Mouse (Mus musculus) kidney, embryonic 15.5 days (tissue): ENCODE results near the gene Paqr7. TPM values are rescaled to one million over a fixed set of nuclear protein-coding genes. Genes with fewer than 3 reads are reported as not detected.
"Not testable (repeated sequence)": the region's sequence is repeated elsewhere in the genome, so short reads cannot be mapped to it uniquely, and the experiment has no call there.

ENCODE experiments used
- ATAC-seq: fragments of 200-750 bp; cut with Nextera tagmentation; replicated peaks from 2 replicates; pipeline ENCODE4 v1.8.0; 2017; ENCODE audit warnings: moderate TSS enrichment; ENCODE audit not compliant: low FRiP score
- H3K27ac ChIP-seq: fragments of 300-500 bp; sonication (generic); 2 replicates; pipeline ENCODE4 v1.5.1; 2015; ENCODE audit warnings: mild to moderate bottlenecking, inconsistent platforms
- H3K27me3 ChIP-seq: fragments of 300-500 bp; sonication (generic); 2 replicates; pipeline ENCODE4 v1.6.1; 2015; ENCODE audit warnings: inconsistent platforms
- H3K36me3 ChIP-seq: fragments of 300-500 bp; sonication (generic); 2 replicates; pipeline ENCODE4 v1.6.1; 2015; ENCODE audit warnings: inconsistent platforms
- H3K4me1 ChIP-seq: fragments of 300-500 bp; sonication (generic); 2 replicates; pipeline ENCODE4 v1.6.1; 2015; ENCODE audit warnings: inconsistent platforms
- H3K4me2 ChIP-seq: fragments of 300-500 bp; sonication (generic); 2 replicates; pipeline ENCODE4 v1.6.1; 2015; ENCODE audit warnings: moderate library complexity, mild to moderate bottlenecking, inconsistent platforms
- H3K4me3 ChIP-seq: fragments of 300-500 bp; sonication (generic); replicated peaks from 2 replicates; pipeline ENCODE4 v1.5.1; 2015; ENCODE audit warnings: mild to moderate bottlenecking, inconsistent platforms
- H3K9ac ChIP-seq: fragments of 300-500 bp; sonication (generic); 2 replicates; pipeline ENCODE4 v1.6.1; 2015; ENCODE audit warnings: mild to moderate bottlenecking, inconsistent platforms
- H3K9me3 ChIP-seq: fragments of 300-500 bp; sonication (generic); replicated peaks from 2 replicates; pipeline ENCODE4 v1.6.1; 2016; ENCODE audit warnings: inconsistent platforms
- WGBS: fragments of 180-500 bp; shearing (Covaris S2); methylation state at CpG from one replicate; pipeline ENCODE4 v1.1.7; 2015; ENCODE audit warnings: mixed read lengths; 5-methylcytosine and 5-hydroxymethylcytosine counted together
- polyA plus RNA-seq: library from polyadenylated mRNA; unstranded; fragments of >200 nt; fragmentation: Nextera tagmentation; extraction: Ambion mirVana; gene quantifications from 2 replicates; pipeline ENCODE4 v1.2.1, GENCODE M21; 2015

Paqr7 gene
- polyA plus RNA-seq, 1 experiment from 2014 or later = 3.5 TPM

GRCm38 (mm10) chr4:134494161-134494560 lies 2.3 kb upstream of the Paqr7 start:
- not testable (repeated sequence) for H3K9ac ChIP-seq, H3K4me2 ChIP-seq, H3K27ac ChIP-seq, H3K4me3 ChIP-seq, H3K27me3 ChIP-seq, H3K36me3 ChIP-seq, ATAC-seq, H3K9me3 ChIP-seq
- peaks cover 33% of the 10 kb centered on the region for H3K4me1 ChIP-seq
- WGBS = 89% methylated on average over 6 of the region's 6 CpGs

GRCm38 (mm10) chr4:134494780-134495545 lies 1.5 kb upstream of the Paqr7 start:
- Histone ChIP-seq H3K27ac (peak overlapping the region; percentile 34; the same call in 1 of the 2 replicates), H3K27me3 (no peaks in the 10 kb centered on the region), H3K4me2 (no peak overlapping the region), H3K36me3 (no peaks in the 10 kb centered on the region), H3K4me1 (peaks cover 33% of the 10 kb centered on the region), H3K9ac (no peak overlapping the region), H3K4me3 (no peak overlapping the region), H3K9me3 (no peaks in the 10 kb centered on the region)
- ATAC-seq = no peak
- 58% methylated on average over 16 of the region's 16 CpGs for WGBS

- Histone ChIP-seq H3K9ac (no peak overlapping the region), H3K36me3 (no peaks in the 10 kb centered on the region), H3K4me2 (no peak overlapping the region), H3K9me3 (no peaks in the 10 kb centered on the region), H3K4me1 (peaks cover 33% of the 10 kb centered on the region), H3K27me3 (no peaks in the 10 kb centered on the region), H3K4me3 (no peak overlapping the region), H3K27ac (0 out of 2 replicates have a peak overlapping the region, but pooled peaks have one; percentile 34)
- no peak for ATAC-seq
- WGBS = 63% methylated on average over 5 of the region's 5 CpGs
These were observed 962 bp upstream of the Paqr7 start for GRCm38 (mm10) chr4:134495546-134495923.

- Histone ChIP-seq H3K27ac (peak overlapping the region; percentile 66; the same call in 1 of the 2 replicates), H3K4me2 (peak overlapping the region; percentile 99), H3K9ac (peak overlapping the region; percentile 66), H3K4me1 (peaks cover 33% of the 10 kb centered on the region), H3K4me3 (peak overlapping the region; percentile 57), H3K36me3 (no peaks in the 10 kb centered on the region), H3K27me3 (no peaks in the 10 kb centered on the region), H3K9me3 (no peaks in the 10 kb centered on the region)
- ATAC-seq = no peak
- 13% methylated on average over 6 of the region's 6 CpGs for WGBS
These were observed 726 bp downstream of the Paqr7 start for GRCm38 (mm10) chr4:134497223-134497622.

- H3K36me3 ChIP-seq = no peaks in the 10 kb centered on the region
- H3K4me1 ChIP-seq = peaks cover 33% of the 10 kb centered on the region
- H3K9me3 ChIP-seq = no peaks in the 10 kb centered on the region
- WGBS = 77% methylated on average over 12 of the region's 12 CpGs
- H3K9ac ChIP-seq = no peak overlapping the region
- H3K27me3 ChIP-seq = no peaks in the 10 kb centered on the region
- no peak overlapping the region for H3K4me3 ChIP-seq
- ATAC-seq = no peak
- H3K27ac ChIP-seq = no peak overlapping the region
- H3K4me2 ChIP-seq = 0 out of 2 replicates have a peak overlapping the region, but pooled peaks have one; percentile 99
These were observed 1.7 kb downstream of the Paqr7 start for GRCm38 (mm10) chr4:134497986-134498731.

- WGBS = 86% methylated on average over 6 of the region's 6 CpGs
- H3K27me3 ChIP-seq, H3K27ac ChIP-seq, H3K9ac ChIP-seq, H3K36me3 ChIP-seq, H3K9me3 ChIP-seq, ATAC-seq, H3K4me3 ChIP-seq, H3K4me2 ChIP-seq: not testable (repeated sequence)
- peaks cover 33% of the 10 kb centered on the region for H3K4me1 ChIP-seq
These were observed 2.5 kb downstream of the Paqr7 start for GRCm38 (mm10) chr4:134498983-134499382.

GRCm38 (mm10) chr4:134501095-134501494 lies 4.6 kb downstream of the Paqr7 start:
- Histone ChIP-seq H3K4me2 (no peak overlapping the region), H3K27me3 (no peaks in the 10 kb centered on the region), H3K4me3 (no peak overlapping the region), H3K4me1 (peaks cover 18% of the 10 kb centered on the region), H3K9me3 (no peaks in the 10 kb centered on the region), H3K27ac (no peak overlapping the region), H3K36me3 (no peaks in the 10 kb centered on the region), H3K9ac (no peak overlapping the region)
- ATAC-seq = no peak
- 96% methylated on average over 6 of the region's 6 CpGs for WGBS

- Histone ChIP-seq H3K4me3 (no peak overlapping the region), H3K36me3 (no peaks in the 10 kb centered on the region), H3K27me3 (no peaks in the 10 kb centered on the region), H3K4me2 (no peak overlapping the region), H3K27ac (no peak overlapping the region), H3K9ac (no peak overlapping the region), H3K9me3 (no peaks in the 10 kb centered on the region), H3K4me1 (no peaks in the 10 kb centered on the region)
- WGBS = 75% methylated on average over 4 of the region's 4 CpGs
- no peak for ATAC-seq
These were observed 7.3 kb downstream of the Paqr7 start for GRCm38 (mm10) chr4:134503686-134504357.

- Histone ChIP-seq H3K9ac (no peak overlapping the region), H3K4me2 (no peak overlapping the region), H3K27ac (no peak overlapping the region), H3K36me3 (no peaks in the 10 kb centered on the region), H3K27me3 (no peaks in the 10 kb centered on the region), H3K4me1 (no peaks in the 10 kb centered on the region), H3K9me3 (no peaks in the 10 kb centered on the region), H3K4me3 (no peak overlapping the region)
- WGBS = 90% methylated on average over 4 of the region's 4 CpGs
- ATAC-seq = no peak
These were observed 8.8 kb downstream of the Paqr7 start for GRCm38 (mm10) chr4:134505303-134505789.

- ATAC-seq = no peak
- no peaks in the 10 kb centered on the region for H3K27me3 ChIP-seq
- 82% methylated on average over 3 of the region's 4 CpGs for WGBS
These were observed 9.6 kb downstream of the Paqr7 start for GRCm38 (mm10) chr4:134505966-134506594.

GRCm38 (mm10) chr4:134506713-134507112 lies 10.2 kb downstream of the Paqr7 start:
- no peak for ATAC-seq
- Histone ChIP-seq H3K9ac (no peak overlapping the region), H3K4me2 (no peak overlapping the region), H3K4me3 (no peak overlapping the region), H3K27ac (no peak overlapping the region), H3K27me3 (no peaks in the 10 kb centered on the region), H3K4me1 (peaks cover 11% of the 10 kb centered on the region), H3K9me3 (no peaks in the 10 kb centered on the region), H3K36me3 (no peaks in the 10 kb centered on the region)
- WGBS = 87% methylated on average over 19 of the region's 19 CpGs

More at GRCm38 (mm10) chr4:134505966-134506594, 9.6 kb downstream of the Paqr7 start:
- Histone ChIP-seq H3K4me1 (peaks cover 4% of the 10 kb centered on the region), H3K27ac (no peak overlapping the region), H3K4me3 (no peak overlapping the region), H3K9ac (no peak overlapping the region), H3K36me3 (no peaks in the 10 kb centered on the region), H3K9me3 (no peaks in the 10 kb centered on the region), H3K4me2 (no peak overlapping the region)
